Mouse (Mus musculus): ENCODE measurements at regions not wholly inside any gene's neighbourhood (a gene's known extent, or its start where the extent isn't known, plus 50 kb on each side); places are given as distances from the start of the nearest gene placed in this dataset.

DNA sequence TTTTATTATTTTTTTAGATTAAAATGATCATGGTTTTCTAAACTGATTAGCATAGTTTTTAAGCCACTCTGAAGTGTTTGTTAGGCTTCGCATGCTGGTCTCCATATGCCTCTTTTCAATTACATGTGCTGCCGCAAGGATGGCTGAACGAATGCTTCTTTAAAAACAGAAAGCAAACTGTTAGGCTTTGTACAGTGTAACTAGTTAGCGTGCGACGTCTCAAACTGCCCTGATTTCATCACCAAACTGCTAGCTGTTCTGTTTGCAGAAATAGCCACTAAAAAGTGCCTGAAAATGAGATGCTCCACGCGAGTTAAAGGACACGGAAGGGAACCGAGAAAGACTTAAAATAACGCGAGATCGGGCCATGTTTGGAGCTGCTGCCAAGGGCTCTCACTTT, 185.4 kb upstream of the Gk2 start:
- H3K27ac ChIP-seq (ENCODE audit: control insufficient read depth, insufficient read depth, low read depth, low read length, poor library complexity): no peak overlapping the region
- TF ChIP-seq POLR2A (IDR thresholded peaks at IDR 0.05; ENCODE audit: borderline replicate concordance, control insufficient read depth, low read depth, low read length) (no peak), CTCF (IDR thresholded peaks at IDR 0.05; ENCODE audit: control insufficient read depth, insufficient read depth, low read length) (no peak)
- WGBS: 90% methylated on average over 13 of the region's 13 CpGs

GRCm38 (mm10) chr5:97641646-97642045, 184.8 kb upstream of the Gk2 start:
- no peaks in the 10 kb centered on the region for H3K4me1 ChIP-seq (ENCODE audit: control insufficient read depth, insufficient read depth, low read length)
- H3K27ac ChIP-seq (ENCODE audit: control insufficient read depth, insufficient read depth, low read depth, low read length, poor library complexity): no peak overlapping the region
- TF ChIP-seq CTCF (IDR thresholded peaks at IDR 0.05; ENCODE audit: control insufficient read depth, insufficient read depth, low read length) (no peak), POLR2A (IDR thresholded peaks at IDR 0.05; ENCODE audit: borderline replicate concordance, control insufficient read depth, low read depth, low read length) (no peak)
- H3K4me3 ChIP-seq (replicated peaks; ENCODE audit: control insufficient read depth, low read depth, low read length): no peak overlapping the region
- WGBS: 86% methylated on average over 12 of the region's 12 CpGs

More for the DNA sequence above, 185.4 kb upstream of the Gk2 start:
- Histone ChIP-seq H3K4me1 (ENCODE audit: control insufficient read depth, insufficient read depth, low read length) (no peaks in the 10 kb centered on the region), H3K4me3 (replicated peaks; ENCODE audit: control insufficient read depth, low read depth, low read length) (no peak overlapping the region)

DNA sequence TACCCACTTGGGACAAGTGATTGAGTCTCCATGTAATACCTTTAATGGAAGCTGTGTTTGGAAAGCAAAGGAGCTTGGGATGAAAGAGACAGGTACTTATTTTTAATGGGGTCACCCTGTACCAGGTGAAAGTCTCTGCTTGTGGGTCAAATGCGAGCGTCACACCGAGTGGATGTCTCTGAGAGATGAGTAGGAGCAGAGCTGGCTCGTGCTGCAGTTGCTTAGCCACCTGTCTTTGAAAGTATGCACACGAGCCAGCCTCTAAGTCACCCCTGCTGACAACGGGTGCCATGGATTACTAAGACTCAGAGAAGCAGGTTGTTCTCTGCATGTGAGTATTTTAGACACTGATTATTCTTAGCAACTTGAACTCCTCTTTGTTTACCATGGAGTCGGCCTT, 179.5 kb upstream of the Gk2 start:
- no peak overlapping the region for H3K4me3 ChIP-seq (replicated peaks; ENCODE audit: control insufficient read depth, low read depth, low read length)
- TF ChIP-seq POLR2A (IDR thresholded peaks at IDR 0.05; ENCODE audit: borderline replicate concordance, control insufficient read depth, low read depth, low read length): no peak
- no peak for TF ChIP-seq CTCF (IDR thresholded peaks at IDR 0.05; ENCODE audit: control insufficient read depth, insufficient read depth, low read length)
- no peaks in the 10 kb centered on the region for H3K4me1 ChIP-seq (ENCODE audit: control insufficient read depth, insufficient read depth, low read length)
- no peak overlapping the region for H3K27ac ChIP-seq (ENCODE audit: control insufficient read depth, insufficient read depth, low read depth, low read length, poor library complexity)
- WGBS: 79% methylated on average over 7 of the region's 7 CpGs

DNA sequence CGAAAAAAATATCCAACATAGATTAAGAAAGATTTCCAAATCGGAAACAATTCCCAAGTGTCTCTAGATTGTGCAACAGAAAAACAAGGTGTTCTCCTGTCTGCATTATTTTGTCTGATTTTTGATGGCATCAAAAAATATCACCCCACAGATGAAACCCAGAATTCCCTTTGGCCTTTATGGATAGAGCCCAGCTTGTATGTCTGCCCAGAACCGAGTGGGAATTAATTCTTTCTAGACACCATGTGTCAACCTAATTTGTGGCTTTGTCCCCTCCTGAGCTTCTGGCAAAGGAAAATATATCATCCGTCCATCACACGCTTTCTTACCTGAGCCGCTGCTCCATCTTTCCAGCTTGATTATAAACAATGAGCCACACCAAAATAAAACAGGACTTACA, 176.9 kb upstream of the Gk2 start:
- Histone ChIP-seq H3K27ac (ENCODE audit: control insufficient read depth, insufficient read depth, low read depth, low read length, poor library complexity) (no peak overlapping the region), H3K4me1 (ENCODE audit: control insufficient read depth, insufficient read depth, low read length) (no peaks in the 10 kb centered on the region), H3K4me3 (replicated peaks; ENCODE audit: control insufficient read depth, low read depth, low read length) (no peak overlapping the region)
- TF ChIP-seq CTCF (IDR thresholded peaks at IDR 0.05; ENCODE audit: control insufficient read depth, insufficient read depth, low read length) (no peak), POLR2A (IDR thresholded peaks at IDR 0.05; ENCODE audit: borderline replicate concordance, control insufficient read depth, low read depth, low read length) (no peak)
- WGBS: 84% methylated on average over 6 of the region's 6 CpGs

- Histone ChIP-seq H3K27ac (ENCODE audit: control insufficient read depth, insufficient read depth, low read depth, low read length, poor library complexity) (no peak overlapping the region), H3K4me1 (ENCODE audit: control insufficient read depth, insufficient read depth, low read length) (no peaks in the 10 kb centered on the region), H3K4me3 (replicated peaks; ENCODE audit: control insufficient read depth, low read depth, low read length) (no peak overlapping the region)
- TF ChIP-seq POLR2A (IDR thresholded peaks at IDR 0.05; ENCODE audit: borderline replicate concordance, control insufficient read depth, low read depth, low read length): no peak
- TF ChIP-seq CTCF (IDR thresholded peaks at IDR 0.05; ENCODE audit: control insufficient read depth, insufficient read depth, low read length): no peak
- 7% methylated on average over 7 of the region's 7 CpGs for WGBS
These were observed 176.0 kb upstream of the Gk2 start for GRCm38 (mm10) chr5:97632791-97633190.

DNA sequence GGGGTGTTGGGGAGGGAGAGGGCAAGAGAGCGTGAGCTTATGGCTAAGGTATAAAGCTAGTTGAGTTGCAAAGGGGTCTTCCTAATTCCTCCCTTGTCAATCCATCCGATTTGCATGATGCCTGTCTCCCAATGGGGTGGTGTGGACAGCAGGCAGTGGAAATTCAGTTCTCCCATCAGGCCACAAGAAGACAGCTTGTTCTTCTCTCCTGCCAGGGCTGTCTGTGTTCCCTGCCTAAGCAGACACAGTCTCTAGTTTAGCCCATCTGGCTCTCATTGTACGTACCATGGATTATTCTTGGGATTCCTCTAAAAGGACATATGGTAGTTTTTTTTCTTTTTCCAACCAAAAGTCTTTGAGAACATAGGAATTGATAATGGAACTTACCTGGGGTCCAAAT, 168.4 kb upstream of the Gk2 start:
- H3K4me3 ChIP-seq (replicated peaks; ENCODE audit: control insufficient read depth, low read depth, low read length): no peak overlapping the region
- H3K27ac ChIP-seq (ENCODE audit: control insufficient read depth, insufficient read depth, low read depth, low read length, poor library complexity): no peak overlapping the region
- no peak for TF ChIP-seq POLR2A (IDR thresholded peaks at IDR 0.05; ENCODE audit: borderline replicate concordance, control insufficient read depth, low read depth, low read length)
- TF ChIP-seq CTCF (IDR thresholded peaks at IDR 0.05; ENCODE audit: control insufficient read depth, insufficient read depth, low read length): no peak
- H3K4me1 ChIP-seq (ENCODE audit: control insufficient read depth, insufficient read depth, low read length): no peaks in the 10 kb centered on the region
- 76% methylated on average over 3 of the region's 3 CpGs for WGBS

- WGBS: 58% methylated on average over 2 of the region's 2 CpGs
- TF ChIP-seq POLR2A (IDR thresholded peaks at IDR 0.05; ENCODE audit: borderline replicate concordance, control insufficient read depth, low read depth, low read length) (no peak), CTCF (IDR thresholded peaks at IDR 0.05; ENCODE audit: control insufficient read depth, insufficient read depth, low read length) (no peak)
- H3K27ac ChIP-seq (ENCODE audit: control insufficient read depth, insufficient read depth, low read depth, low read length, poor library complexity): no peak overlapping the region
- no peak overlapping the region for H3K4me3 ChIP-seq (replicated peaks; ENCODE audit: control insufficient read depth, low read depth, low read length)
- no peaks in the 10 kb centered on the region for H3K4me1 ChIP-seq (ENCODE audit: control insufficient read depth, insufficient read depth, low read length)
These were observed 163.1 kb upstream of the Gk2 start for GRCm38 (mm10) chr5:97619890-97620289.

GRCm38 (mm10) chr5:97618411-97618810, 161.6 kb upstream of the Gk2 start:
- TF ChIP-seq POLR2A (IDR thresholded peaks at IDR 0.05; ENCODE audit: borderline replicate concordance, control insufficient read depth, low read depth, low read length) (no peak), CTCF (IDR thresholded peaks at IDR 0.05; ENCODE audit: control insufficient read depth, insufficient read depth, low read length) (no peak)
- no peak overlapping the region for H3K4me3 ChIP-seq (replicated peaks; ENCODE audit: control insufficient read depth, low read depth, low read length)
- 77% methylated on average over 4 of the region's 4 CpGs for WGBS
- H3K4me1 ChIP-seq (ENCODE audit: control insufficient read depth, insufficient read depth, low read length): no peaks in the 10 kb centered on the region
- no peak overlapping the region for H3K27ac ChIP-seq (ENCODE audit: control insufficient read depth, insufficient read depth, low read depth, low read length, poor library complexity)

DNA sequence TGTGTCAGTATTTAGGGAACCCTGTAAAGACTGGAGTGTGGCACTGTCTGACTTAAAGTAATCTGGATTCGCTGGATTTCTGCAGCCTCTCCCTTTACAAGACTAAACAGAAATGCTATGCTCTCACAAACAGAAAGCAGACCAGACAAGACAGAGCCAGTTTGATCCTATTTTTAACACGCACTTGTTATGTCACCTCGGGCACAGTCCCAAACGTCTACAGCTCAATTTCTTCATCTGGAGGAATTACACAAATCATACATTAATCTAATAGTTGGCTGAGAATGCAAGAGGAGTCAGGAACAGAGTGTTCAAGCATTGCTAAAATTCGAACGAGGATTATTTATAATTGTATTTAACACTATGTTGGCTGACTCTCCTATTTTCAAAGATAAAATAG, 145.4 kb upstream of the Gk2 start:
- TF ChIP-seq CTCF (IDR thresholded peaks at IDR 0.05; ENCODE audit: control insufficient read depth, insufficient read depth, low read length): no peak
- TF ChIP-seq POLR2A (IDR thresholded peaks at IDR 0.05; ENCODE audit: borderline replicate concordance, control insufficient read depth, low read depth, low read length): no peak
- no peak overlapping the region for H3K27ac ChIP-seq (ENCODE audit: control insufficient read depth, insufficient read depth, low read depth, low read length, poor library complexity)
- 71% methylated on average over 6 of the region's 6 CpGs for WGBS
- H3K4me3 ChIP-seq (replicated peaks; ENCODE audit: control insufficient read depth, low read depth, low read length): no peak overlapping the region
- H3K4me1 ChIP-seq (ENCODE audit: control insufficient read depth, insufficient read depth, low read length): no peaks in the 10 kb centered on the region

Measured in bone marrow, adult 2 months (tissue).